Mouse (Mus musculus) G1E (cell line): ENCODE data around the gene 4930550C14Rik.

ENCODE experiments used
- CTCF ChIP-seq: IDR thresholded peaks from 2 replicates; pipeline ENCODE4 v1.5.1; 2012; ENCODE audit warnings: low read depth, low read length, inconsistent platforms, mixed read lengths
- GATA1 ChIP-seq: IDR thresholded peaks from 2 replicates; pipeline ENCODE4 v1.6.1; 2012; ENCODE audit warnings: borderline replicate concordance, low read length, inconsistent platforms, mixed read lengths
- GATA2 ChIP-seq: IDR thresholded peaks from 2 replicates; pipeline ENCODE4 v1.6.1; 2012; ENCODE audit warnings: low read depth, low read length, inconsistent platforms, borderline replicate concordance
- TAL1 ChIP-seq: conservative IDR thresholded peaks from 2 replicates; pipeline ENCODE4 v1.6.1; 2012; ENCODE audit warnings: low read depth, low read length, inconsistent platforms, mixed read lengths

DNA sequence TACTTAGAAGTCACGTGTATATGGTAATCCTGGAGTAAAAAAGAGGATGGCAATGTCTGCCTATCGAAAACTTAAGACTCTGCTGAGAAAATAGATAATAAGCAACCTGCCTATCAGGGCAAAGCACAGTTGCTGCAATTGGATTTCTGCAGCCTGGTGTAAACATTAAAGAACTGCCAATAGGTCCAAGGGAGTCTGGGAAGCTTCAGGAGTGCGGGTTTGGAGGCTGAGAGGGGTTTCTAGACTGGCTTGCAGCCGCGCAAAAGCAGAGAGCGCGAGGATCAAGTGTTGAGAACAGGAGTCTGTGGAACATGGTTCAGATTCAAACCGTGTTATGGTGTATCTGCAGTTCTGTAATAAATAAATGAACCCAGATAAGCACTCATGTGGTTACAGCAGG, 17.3 kb upstream of the 4930550C14Rik start:
- TF ChIP-seq CTCF = no peak
- TF ChIP-seq GATA1 = no peak
- no peak for TF ChIP-seq TAL1
- TF ChIP-seq GATA2 = no peak
